In genomic region chr11:62760755-62761457, GRCm38 (mm10) we compare ENCODE assay signal across 16 mouse cellular contexts. TPM values are rescaled to one million over a fixed set of nuclear protein-coding genes. Genes with fewer than 3 reads are reported as not detected.
"Had no signal": no experiment of that assay in that cellular context is flagged by ENCODE, and none has a peak within 500 bp of the region (broad histone marks: within the 10 kb centered on the region; RNA-seq: fewer than 3 reads in every experiment).

No protein-coding gene starts in this region.

- H3K4me3 ChIP-seq: left cerebral cortex, adult 2 months; limb, embryonic 10.5 days; liver, embryonic 15.5 days; midbrain, embryonic 13.5 days; myocyte; neural tube, embryonic 12.5 days had no signal

- H3K9ac ChIP-seq: liver, embryonic 15.5 days; midbrain, embryonic 13.5 days; neural tube, embryonic 12.5 days had no signal

- H3K9me3 ChIP-seq: limb, embryonic 10.5 days; liver, embryonic 15.5 days; midbrain, embryonic 13.5 days; neural tube, embryonic 12.5 days had no signal

- ATAC-seq: lung, postnatal 0 days; midbrain, embryonic 13.5 days had no signal

- H3K36me3 ChIP-seq: limb, embryonic 10.5 days; liver, embryonic 15.5 days; midbrain, embryonic 13.5 days; neural tube, embryonic 12.5 days had no signal

- H3K4me2 ChIP-seq: liver, embryonic 11.5 days; liver, embryonic 15.5 days; midbrain, embryonic 13.5 days; neural tube, embryonic 12.5 days had no signal

- H3K27ac ChIP-seq: left cerebral cortex, adult 2 months; limb, embryonic 10.5 days; liver, embryonic 15.5 days; midbrain, embryonic 13.5 days; neural tube, embryonic 12.5 days had no signal

- H3K27me3 ChIP-seq: neural tube, embryonic 12.5 days had no signal

- DNase-seq: kidney, postnatal 14 days; lung, adult 2 months; lung, postnatal 36 days; spleen, adult 18-20 months; thymus, postnatal 4 days had no signal

RNA-seq across cellular contexts. Expression of gene Gm10428, which starts 8.0 kb away (rescaled TPM):
- polyA plus RNA-seq: limb, embryonic 10.5 days; limb, embryonic 14.5 days; liver, embryonic 11.5 days; liver, embryonic 15.5 days; lung, adult 2 months; lung, postnatal 0 days; midbrain, embryonic 13.5 days; myocyte; neural tube, embryonic 12.5 days; stomach, embryonic 14.5 days; testis, adult 2 months had no signal

RNA-seq across cellular contexts. Expression of gene Zfp286, which starts 28.4 kb away (rescaled TPM):
- polyA plus RNA-seq: myocyte had no signal
